Mouse (Mus musculus): ENCODE data around the gene BC051142.

BC051142 gene

GRCm38 (mm10) chr17:34507591-34507990, 109.0 kb downstream of the BC051142 start:
- no peak for DNase-seq (ENCODE audit: low spot score in 2 of 2)
